Mouse (Mus musculus): ENCODE data around the gene Pde1a.
A peak's percentile ranks its signal among the peaks of the same experiment; 100 is the strongest.
"Not testable (repeated sequence)": the region's sequence is repeated elsewhere in the genome, so short reads cannot be mapped to it uniquely, and the experiment has no call there.

Gene Pde1a

DNA sequence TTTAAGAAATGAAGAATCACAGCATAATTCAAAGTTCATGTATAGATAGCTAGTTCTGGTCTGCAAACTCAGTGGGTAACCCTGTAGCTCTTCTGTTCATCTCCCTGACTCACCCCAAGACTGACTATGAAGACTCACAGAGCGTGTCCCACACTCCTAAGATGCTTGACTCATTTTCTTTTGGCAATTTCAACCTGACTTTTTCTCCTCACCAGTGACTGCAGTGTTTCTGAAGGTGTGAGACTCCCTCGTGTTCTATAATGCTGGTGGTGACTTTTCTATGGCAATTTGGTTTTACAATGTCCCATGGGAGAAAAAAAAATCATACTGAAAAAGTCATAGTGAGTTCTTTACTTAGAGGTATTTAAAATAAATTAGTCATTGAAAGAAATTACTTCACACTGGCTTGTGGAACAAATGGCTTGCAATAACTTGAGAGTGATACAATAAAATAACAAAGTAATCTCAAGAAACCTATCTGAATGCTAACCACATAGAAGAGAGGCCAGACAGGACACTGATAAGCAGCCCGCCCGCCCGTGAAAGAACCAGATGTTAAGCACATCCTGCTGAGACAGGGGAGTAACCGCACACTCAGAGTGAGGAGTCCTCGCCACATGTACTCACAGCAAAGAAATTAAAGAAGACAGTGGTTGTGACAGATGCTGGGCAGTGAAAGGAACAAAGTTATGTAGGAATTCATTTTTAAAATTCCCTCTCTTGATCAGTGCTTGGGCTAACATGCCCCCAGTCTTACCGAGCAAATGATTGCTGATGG is 183.2 kb downstream of the Pde1a start:
- DNase-seq = no peak

DNA sequence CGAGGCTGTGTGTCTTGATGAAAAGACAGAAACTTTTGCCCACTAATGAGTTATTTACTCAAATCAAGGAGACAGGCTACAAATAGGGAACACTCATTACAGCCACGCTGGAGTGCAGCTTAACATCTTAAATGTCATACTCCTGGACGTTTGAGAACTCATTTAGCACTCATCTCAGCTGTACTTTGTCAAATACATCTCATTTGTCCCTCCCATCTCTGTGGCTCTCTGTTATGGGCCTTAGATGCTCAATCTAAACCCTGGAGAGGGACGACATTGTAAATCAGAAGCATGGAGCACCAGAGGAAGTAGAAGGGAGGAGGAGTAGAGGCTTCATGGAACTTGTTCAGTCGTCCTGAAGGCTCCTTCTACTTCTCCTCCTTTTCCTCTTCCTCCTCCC is 194.6 kb downstream of the Pde1a start:
- no peak for DNase-seq

DNA sequence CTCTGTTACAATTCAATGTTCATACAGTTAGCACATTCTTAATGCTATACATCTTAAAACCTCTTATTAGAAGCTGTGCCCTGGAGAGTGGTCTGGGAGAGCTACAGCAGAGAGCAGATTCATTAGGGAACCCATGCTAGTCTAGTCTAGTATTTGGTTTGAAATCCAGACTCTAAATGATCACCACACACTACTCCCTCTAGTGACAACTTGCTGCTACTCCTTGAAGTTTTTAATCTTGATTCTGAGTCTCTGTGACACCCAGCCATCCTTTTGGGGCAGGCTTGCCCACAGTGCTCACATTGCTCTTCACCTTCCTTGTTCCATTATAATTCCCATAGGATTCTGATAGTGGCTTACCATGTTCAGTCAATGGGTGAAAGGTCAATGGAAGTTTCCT is 206.9 kb downstream of the Pde1a start:
- DNase-seq = no peak

DNA sequence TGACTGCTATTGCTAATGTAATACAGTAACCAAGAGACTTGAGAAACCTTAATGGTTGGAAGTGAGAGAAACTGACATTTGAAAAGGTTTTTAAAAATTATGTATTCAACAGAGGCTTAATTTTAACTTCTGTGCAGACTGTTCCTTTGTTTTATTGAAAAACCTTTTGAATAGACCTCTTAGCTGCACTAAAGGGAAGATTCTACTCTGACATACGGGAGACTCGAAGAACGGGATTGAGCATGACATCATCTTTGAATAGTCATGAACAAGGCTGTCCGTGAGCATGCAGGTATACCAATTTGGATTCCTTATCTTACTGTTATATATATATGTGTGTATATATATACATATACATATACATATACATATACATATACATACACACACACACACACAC is 207.9 kb downstream of the Pde1a start:
- no peak for DNase-seq

DNA sequence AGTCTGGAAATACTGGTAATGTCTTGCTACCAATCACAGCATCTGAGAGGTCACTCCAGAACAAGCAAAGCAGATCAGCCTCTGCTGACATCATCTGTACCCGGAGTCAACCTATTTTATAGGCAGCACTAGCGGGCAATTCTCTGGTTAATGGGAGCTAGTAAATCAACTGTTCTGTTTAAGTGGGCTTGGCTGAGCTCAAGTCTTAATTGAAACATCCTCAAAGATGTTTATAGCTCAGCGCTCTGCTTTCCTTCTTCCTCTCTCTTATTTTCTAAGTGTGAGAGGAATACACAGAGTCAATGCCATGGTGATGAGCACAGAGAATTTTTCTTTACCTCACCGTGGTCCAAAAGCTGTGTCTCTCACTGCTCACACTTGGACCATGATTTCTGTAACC is 208.8 kb downstream of the Pde1a start:
- DNase-seq = peak; percentile 9

DNA sequence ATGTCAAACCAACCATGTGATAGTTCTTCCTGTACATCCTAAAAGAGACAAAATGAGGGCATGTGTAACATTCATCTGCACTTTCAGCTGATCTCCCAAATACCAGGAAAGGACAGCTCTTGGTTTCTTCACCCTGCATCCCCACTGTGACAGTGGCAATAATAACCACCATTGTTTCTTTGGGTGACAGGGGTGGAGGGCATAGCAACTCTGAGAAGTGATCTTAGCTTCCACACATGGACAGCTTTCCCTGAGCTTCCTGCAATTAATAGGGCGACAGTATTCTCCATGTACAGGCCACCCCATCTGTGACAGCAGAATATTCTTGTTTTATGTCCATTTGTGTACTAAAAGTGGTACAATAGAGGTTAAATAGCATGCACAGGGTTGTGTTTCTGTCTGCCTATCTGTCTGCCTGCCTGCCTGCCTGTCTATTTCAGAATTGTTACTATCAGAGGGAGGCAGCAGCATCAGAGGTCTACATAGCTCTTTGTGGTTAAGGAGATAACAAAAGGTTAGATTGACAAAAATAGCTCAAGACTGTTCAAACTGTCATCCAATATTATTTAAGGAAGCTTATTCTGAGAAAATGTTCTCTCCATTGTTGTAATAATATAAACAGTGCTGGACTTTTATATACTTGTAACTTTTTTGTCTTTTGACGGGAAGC is 227.3 kb downstream of the Pde1a start:
- no peak for DNase-seq

DNA sequence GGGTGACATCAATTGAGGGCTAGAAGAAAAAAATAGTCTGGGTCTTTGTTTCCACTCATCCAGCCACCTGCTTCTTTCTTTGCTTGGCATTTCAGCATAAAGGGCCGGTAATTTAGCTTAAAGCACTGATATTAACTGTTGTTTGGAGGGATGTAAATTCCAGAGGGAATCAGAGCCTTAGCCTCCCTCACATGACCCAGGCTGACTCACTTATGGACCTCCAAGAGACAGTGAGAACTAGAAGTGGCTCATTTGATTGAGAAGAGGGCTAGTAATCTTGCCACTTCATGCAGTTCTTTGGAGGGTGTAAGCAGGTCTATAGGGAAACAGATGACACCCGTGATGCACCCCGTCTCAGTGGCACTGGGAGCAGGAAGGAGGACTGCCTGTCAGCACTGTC is 230.7 kb downstream of the Pde1a start:
- no peak for DNase-seq

DNA sequence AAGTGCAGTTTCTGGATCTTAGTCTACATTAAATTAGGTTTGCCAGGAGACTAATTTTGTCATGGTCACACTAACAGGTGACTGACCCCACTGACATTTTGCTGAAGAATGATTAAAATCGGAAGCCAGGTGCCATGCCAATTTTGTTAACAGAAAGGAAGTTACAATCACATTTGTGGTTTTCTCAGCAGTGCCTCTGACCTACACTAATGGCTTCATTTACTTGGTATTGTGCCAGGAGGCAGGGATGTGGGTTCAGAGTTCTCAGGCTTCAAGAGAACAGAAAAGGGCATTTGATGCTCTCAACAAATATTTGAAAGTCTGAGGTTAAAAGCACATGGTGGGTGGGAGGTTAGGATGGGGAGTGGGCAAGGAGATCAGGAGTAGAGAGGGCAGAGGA is 236.4 kb downstream of the Pde1a start:
- DNase-seq = no peak

DNA sequence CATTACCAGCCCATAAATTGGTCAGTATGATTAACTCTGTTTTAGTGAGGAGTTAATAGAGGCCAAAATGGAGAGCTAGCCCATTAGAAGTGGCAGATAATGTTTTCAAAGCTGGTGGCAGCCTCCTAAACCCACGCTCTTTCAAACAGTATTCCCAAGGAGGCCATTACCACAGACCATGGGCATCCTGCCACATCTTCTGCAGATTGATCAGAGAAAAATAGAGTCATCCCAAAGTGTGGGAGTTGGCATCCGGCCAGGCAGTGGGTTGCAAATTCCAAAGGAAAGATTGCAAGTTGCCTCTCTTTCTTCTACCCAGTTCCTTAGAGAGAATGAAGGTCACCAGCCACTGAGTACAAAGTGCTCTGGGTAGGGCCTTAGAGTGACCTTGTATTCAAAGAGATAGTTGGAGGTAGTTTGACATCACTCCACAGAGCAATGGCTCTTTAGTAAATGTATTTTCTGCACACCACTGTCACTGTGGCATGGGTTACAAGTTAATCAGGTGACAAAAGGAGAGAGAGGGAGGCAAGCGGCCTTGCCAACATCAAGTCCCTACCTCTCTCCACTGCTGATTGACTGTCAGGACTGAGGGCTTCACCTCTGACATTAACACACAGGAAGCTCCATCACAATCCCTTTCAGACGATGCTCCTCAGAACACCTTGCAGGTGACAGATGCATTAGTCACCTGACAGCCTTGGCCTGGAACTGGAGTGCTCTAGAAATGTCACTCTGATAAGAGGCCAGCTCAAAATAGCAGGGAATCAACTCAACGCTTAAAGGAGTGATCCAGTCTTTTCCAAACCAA is 237.3 kb downstream of the Pde1a start:
- DNase-seq = peak; percentile 5

DNA sequence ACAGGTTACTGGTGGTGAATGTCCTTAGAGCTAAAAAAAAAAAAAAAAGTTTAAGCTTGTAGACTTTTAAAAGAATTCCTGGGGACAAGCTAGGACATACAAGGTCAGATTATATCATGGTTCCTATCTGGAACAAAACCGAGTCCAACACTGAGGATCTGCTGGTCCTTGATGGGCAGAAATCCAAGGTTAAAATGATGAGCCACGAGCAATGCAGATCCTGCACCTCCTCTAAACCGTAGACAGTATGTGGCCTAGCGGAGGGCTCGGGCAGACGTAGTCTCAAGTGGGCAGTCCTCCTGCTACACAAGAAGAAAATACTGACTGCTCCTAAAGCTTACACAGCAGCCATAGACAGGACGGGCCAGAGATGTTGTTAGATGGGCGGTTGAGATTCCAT is 238.5 kb downstream of the Pde1a start:
- no peak for DNase-seq

DNA sequence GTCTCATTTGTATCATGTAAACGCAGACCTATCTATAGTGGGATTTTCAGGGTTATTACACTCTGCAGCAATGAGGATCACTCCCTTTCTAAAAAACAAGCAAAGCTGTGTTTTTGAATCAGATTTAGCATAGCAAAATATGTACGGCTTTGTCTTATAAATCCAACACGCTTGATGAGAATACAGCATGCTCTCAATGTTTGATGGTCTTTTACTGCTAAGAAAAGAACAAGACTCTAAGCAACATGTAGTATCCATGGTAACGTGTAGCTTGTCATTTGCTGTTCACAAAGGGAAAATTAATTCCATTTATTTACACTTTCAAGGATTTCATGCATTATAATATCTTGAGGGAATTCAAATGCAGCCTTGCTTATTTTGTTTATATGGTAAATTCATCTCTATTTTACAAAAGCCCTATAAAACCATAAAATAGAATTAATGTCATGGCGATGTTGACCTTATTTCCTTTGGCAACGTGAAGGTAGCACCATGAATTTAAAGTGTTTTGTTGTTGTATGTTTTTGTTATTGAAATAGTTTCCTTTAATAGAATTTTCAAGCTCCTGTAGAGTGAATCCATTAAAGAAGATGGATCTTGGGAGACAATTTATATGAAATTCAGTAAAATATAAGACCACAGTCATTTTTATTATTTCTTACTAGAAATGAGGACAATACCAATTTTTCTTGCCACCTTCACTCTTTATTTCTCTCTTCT is 245.5 kb downstream of the Pde1a start:
- no peak for DNase-seq

DNA sequence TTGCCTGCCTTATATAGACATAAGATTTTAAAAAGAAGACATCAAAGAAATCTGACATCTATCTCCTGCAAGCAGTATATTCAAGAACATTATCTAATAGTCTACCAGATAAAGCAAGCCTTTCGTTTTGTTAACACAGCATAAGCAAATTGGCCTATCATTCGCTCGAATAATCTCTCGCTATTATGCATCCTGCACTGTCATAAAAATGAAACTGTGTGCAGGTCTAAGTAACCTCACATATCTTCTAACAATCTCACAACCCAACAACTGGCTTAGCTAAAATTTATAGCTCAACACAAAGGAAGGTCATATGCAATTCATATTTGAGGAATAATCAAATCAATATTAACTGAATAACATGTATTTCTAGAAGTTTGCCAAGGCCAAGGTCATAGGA is 246.0 kb downstream of the Pde1a start:
- DNase-seq = no peak

DNA sequence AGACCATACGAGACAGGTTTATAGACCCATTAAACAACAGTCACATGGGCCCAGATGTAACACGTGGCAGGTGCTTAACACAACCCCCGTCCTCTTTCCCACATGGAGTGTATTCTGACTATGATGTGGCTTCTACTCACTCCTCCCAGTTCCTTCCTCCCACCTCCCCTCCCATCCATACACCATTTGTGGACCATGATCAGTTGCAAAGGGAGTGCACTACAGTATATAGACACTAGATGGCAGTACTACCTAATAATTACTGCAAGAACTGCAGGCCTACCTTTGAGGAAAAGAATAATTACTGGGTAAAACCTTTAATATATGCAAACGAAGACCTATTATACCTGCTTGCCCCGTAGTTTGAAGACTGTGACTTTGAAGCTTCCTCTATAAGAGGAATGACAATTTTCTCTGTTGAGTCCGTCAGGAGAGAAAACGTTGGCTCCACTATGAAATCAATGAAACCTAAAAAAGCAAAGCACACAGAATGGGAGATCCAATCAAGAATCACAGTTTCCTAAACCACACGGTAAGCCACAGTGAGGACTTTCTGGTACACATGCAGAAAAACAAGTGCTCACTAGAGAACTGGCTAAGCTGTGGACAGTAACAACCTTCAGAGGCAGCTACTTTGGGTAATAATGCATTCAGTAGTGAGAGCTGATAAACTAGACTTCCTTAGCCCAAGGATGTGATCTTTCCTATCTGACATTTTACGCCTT is 263.8 kb downstream of the Pde1a start:
- peak; percentile 40 for DNase-seq

DNA sequence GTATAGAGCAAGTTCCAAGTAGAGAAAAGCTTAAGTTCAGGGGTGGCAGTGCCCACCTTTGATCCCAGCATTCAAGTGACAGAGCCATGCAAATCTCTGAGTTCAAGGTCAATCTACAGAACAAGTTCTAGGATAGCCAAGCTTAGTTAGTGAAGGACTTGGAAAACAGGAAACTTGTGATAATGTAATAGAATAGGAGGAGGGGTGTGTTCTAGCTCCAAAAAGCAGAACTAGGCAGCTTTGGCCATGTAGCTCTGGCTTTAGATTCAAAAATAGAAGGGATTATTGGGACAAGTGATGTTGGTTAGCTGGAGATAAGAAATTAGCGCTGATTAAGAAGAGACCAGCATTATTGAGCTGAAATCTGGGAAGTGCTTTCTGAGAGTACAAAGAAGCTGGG is 272.4 kb downstream of the Pde1a start:
- DNase-seq = no peak

DNA sequence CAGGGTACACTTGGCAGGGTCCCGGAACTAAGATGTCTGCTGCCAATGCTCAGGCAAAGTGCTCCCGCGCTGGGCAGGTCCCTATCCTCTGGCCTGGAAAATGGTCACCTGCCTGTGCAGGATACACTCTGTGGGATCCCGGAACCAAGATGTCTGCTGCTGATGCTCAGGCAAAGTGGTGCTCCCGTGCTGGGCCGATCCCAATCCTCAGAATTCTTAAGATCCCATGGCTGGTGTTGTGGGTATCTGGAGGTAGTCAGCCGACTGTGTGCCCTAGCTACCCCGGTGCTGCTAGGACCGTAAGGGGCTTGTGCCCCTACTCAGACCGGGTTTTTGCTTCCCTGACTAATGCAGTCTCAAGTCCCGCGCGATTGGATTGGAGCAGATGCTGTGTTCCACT is 281.9 kb downstream of the Pde1a start:
- DNase-seq = not testable (repeated sequence)

DNA sequence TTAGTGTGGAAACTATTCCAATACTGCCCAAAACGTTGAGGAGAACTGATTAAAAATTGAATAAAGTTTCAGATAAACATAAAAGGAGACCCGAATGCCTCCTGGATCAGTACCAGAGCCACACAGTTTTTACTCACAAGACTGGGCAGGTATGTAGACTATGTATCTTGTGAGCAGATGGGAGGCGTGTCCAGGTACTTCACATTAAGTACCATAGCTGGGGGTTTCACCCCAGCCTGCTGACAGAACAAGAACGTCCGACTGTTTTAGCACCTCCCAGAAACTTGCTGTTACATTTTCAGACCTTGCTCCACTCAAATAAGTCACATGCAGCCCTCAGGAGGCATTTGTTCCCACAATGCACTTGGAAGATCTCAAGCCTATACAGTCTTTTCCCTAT is 289.7 kb downstream of the Pde1a start:
- no peak for DNase-seq

DNA sequence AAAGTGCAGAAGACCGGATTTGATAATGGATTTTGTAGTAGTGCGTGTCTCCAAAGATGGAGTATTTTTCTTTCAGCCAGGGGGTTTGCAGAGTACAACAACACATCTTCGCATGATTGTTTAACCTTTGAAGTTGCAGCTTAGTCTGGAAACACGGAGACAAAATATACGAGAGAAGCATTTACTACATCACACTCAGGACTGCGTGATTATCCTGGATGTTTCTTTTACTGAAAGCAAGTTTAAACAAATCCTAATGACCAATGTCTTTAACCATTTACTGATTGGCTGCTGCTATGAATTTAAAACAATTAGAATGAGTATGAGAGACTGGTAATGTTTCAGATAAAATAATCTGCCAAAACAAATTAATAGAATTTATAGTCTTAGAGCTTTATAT is 290.2 kb downstream of the Pde1a start:
- DNase-seq = no peak

DNA sequence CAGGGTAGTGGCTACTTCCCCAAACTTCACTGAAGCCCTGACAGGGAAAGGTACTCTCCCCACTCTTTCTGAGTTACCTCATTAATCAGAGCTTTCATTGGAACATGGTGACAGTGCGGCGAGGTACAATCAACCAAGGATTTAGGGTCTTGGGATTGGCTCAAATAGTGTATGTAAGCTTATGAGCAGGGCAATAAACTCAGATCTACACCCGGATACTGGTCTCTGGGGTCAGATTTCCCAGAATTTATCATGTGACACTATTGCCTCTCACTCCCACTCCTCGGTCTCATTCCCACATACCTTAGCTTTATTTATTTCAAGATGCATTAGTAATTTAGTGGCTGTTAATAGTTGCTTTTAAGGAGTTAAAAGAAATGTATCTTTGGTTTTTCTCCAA is 303.4 kb downstream of the Pde1a start:
- no peak for DNase-seq

DNA sequence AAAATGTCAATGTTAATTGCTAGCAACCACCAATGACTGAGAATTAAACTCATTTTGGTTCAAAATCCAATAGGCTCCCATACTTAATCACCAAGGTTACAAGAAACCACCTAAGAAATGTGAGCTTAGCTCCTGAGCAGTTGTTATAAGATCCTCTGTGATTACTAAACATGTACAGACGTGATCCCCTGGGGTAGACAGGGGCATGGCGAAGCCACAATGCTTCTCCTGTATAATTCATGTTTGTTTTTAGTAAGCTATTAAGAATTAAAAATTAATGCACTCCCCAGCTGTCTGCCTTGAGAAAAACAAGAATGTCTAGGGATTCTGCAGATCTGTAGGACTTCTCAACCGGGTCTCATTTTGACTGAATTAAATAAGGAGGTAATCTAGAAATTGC is 309.7 kb downstream of the Pde1a start:
- DNase-seq = no peak

DNA sequence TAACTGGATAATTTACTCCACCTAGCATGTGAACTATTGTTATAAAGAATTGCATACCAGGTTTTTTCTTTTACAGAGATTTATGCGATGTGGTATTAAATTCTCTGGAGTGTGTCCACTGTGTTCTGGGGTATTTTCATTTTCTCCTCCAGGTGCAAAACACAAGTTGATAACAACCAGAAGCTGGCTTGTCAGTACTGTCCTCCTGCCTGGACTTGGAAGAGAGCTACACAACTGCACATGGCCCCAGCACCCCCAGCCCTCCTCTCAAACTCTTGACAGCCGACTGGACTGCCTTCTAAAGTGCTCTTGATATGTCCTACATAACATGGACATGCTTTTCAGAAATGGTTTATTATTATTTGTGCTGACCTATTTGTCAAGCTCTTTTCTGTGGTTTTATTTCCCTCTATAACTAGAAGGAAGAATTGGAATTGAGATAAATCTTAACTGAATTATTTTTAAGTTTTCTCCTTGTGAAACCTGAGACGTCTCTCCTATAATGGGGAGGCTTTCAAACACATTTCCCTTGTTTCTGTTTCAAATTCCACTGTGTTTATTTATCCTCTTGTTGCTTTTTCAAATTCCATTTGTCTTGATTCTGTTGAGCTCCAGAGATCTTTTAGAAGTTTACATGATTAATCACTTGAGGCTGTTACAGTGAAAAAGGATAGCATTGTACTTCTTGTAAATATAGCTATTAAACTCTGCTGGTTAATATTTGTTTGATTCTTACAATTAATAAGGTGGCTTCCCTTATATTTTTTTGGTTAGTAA is 313.4 kb downstream of the Pde1a start:
- DNase-seq = no peak

DNA sequence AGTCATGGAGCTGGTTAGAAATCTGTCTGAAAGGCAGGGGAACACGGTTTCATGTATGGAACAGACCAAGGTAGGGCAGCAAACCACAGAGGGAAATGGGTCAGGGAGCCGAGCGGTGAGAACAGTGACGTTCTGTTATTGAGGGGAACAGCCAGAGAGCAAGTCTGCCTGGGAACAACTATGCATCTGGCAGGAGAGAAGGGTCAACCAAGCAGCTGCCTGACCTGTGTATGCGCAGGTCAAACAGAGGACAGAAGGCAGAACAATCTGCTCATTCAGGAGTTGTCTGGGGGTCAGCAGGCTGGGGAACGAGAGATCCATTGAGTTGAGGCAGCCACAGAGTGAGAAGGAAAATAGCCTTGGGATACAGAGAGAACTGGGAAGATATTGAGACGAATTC is 330.6 kb downstream of the Pde1a start:
- no peak for DNase-seq

DNA sequence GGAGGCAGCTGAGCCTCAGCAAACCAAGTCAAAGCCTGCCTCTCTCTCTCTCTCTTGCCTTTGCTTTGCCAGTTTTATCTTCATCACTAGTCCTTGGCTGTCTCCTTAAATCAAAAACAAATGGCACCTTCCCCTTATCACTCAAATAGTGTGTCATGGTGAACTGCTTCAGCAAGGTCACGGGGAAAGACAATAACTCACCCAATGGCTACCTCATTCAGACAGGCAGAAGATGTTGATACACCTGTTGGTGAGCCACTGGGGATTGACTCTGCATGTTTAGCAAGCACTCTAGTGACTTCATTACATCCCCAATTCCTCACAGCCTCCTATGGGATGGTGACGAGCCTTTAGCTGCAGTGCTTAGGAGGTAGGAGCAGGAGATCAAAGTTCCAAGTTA is 331.8 kb downstream of the Pde1a start:
- no peak for DNase-seq

Data from kidney, postnatal 14 days (tissue).